Mouse (Mus musculus) midbrain, embryonic 15.5 days (tissue): ENCODE results near the gene Rnf44. TPM values are rescaled to one million over a fixed set of nuclear protein-coding genes. Genes with fewer than 3 reads are reported as not detected.

Experiments used
- ATAC-seq: fragments of 200-750 bp; cut with Nextera tagmentation; replicated peaks from 2 replicates; pipeline ENCODE4 v1.8.0; 2017; ENCODE audit warnings: moderate TSS enrichment
- H3K27ac ChIP-seq: fragments of 300-500 bp; sonication (generic); 2 replicates; pipeline ENCODE4 v1.5.1; 2015; ENCODE audit warnings: mild to moderate bottlenecking, inconsistent platforms
- H3K27me3 ChIP-seq: fragments of 300-500 bp; sonication (generic); replicated peaks from 2 replicates; pipeline ENCODE4 v1.6.1; 2015; ENCODE audit warnings: inconsistent platforms
- H3K36me3 ChIP-seq: fragments of 300-500 bp; sonication (generic); replicated peaks from 2 replicates; pipeline ENCODE4 v1.6.1; 2015; ENCODE audit warnings: inconsistent platforms
- H3K4me1 ChIP-seq: fragments of 300-500 bp; sonication (generic); 2 replicates; pipeline ENCODE4 v1.6.1; 2015; ENCODE audit warnings: inconsistent platforms
- H3K4me2 ChIP-seq: fragments of 300-500 bp; sonication (generic); 2 replicates; pipeline ENCODE4 v1.6.1; 2015; ENCODE audit warnings: inconsistent platforms, mild to moderate bottlenecking, moderate library complexity
- H3K4me3 ChIP-seq: fragments of 300-500 bp; sonication (generic); 2 replicates; pipeline ENCODE4 v1.5.1; 2015; ENCODE audit warnings: mild to moderate bottlenecking, inconsistent platforms
- H3K9ac ChIP-seq: fragments of 300-500 bp; sonication (generic); 2 replicates; pipeline ENCODE4 v1.6.1; 2015; ENCODE audit warnings: mild to moderate bottlenecking, inconsistent platforms
- H3K9me3 ChIP-seq: fragments of 300-500 bp; sonication (generic); 2 replicates; pipeline ENCODE4 v1.6.1; 2016; ENCODE audit warnings: inconsistent platforms
- WGBS: fragments of 180-500 bp; shearing (Covaris S2); methylation state at CpG from one replicate; pipeline ENCODE4 v1.1.7; 2015; ENCODE audit warnings: mixed read lengths; 5-methylcytosine and 5-hydroxymethylcytosine counted together
- polyA plus RNA-seq: library from polyadenylated mRNA; unstranded; fragments of >200 nt; fragmentation: Nextera tagmentation; extraction: Ambion mirVana; gene quantifications from 2 replicates; pipeline ENCODE4 v1.2.1, GENCODE M21; 2015

Rnf44 gene
- polyA plus RNA-seq, 1 experiment from 2014 or later = 97.3 TPM

- H3K27ac ChIP-seq = no peak overlapping the region
- 69% methylated on average over 3 of the region's 3 CpGs for WGBS
- H3K27me3 ChIP-seq = no peaks in the 10 kb centered on the region
- H3K4me3 ChIP-seq = no peak overlapping the region
- peaks cover 32% of the 10 kb centered on the region for H3K4me1 ChIP-seq
- no peaks in the 10 kb centered on the region for H3K9me3 ChIP-seq
- H3K9ac ChIP-seq = peak overlapping the region; percentile 92; the same call in 1 of the 2 replicates
- no peak for ATAC-seq
- H3K4me2 ChIP-seq = peak overlapping the region; percentile 74
- H3K36me3 ChIP-seq = peaks cover 41% of the 10 kb centered on the region
Measured at GRCm38 (mm10) chr13:54684140-54684896, 9.4 kb downstream of the Rnf44 start.

GRCm38 (mm10) chr13:54683301-54683700 is 10.4 kb downstream of the Rnf44 start:
- no peaks in the 10 kb centered on the region for H3K9me3 ChIP-seq
- no peak for ATAC-seq
- WGBS = 92% methylated on average over 3 of the region's 3 CpGs
- H3K4me1 ChIP-seq = peaks cover 28% of the 10 kb centered on the region
- no peak overlapping the region for H3K27ac ChIP-seq
- peaks cover 49% of the 10 kb centered on the region for H3K36me3 ChIP-seq
- no peak overlapping the region for H3K4me2 ChIP-seq
- H3K27me3 ChIP-seq = no peaks in the 10 kb centered on the region
- no peak overlapping the region for H3K9ac ChIP-seq
- H3K4me3 ChIP-seq = no peak overlapping the region

GRCm38 (mm10) chr13:54681291-54681690 is 12.4 kb downstream of the Rnf44 start:
- Histone ChIP-seq H3K9me3 (no peaks in the 10 kb centered on the region), H3K4me1 (peaks cover 25% of the 10 kb centered on the region), H3K9ac (no peak overlapping the region), H3K36me3 (peaks cover 49% of the 10 kb centered on the region), H3K4me2 (no peak overlapping the region), H3K27me3 (no peaks in the 10 kb centered on the region), H3K27ac (no peak overlapping the region), H3K4me3 (no peak overlapping the region)
- ATAC-seq = no peak
- WGBS = 87% methylated on average over 8 of the region's 8 CpGs

- H3K36me3 ChIP-seq = peaks cover 49% of the 10 kb centered on the region
Measured at GRCm38 (mm10) chr13:54680184-54680853, 13.4 kb downstream of the Rnf44 start.

GRCm38 (mm10) chr13:54678263-54678662 is 15.4 kb downstream of the Rnf44 start:
- WGBS = 87% methylated on average over 4 of the region's 4 CpGs
- H3K36me3 ChIP-seq = peaks cover 44% of the 10 kb centered on the region

More at GRCm38 (mm10) chr13:54680184-54680853, 13.4 kb downstream of the Rnf44 start:
- H3K4me3 ChIP-seq = no peak overlapping the region
- H3K9ac ChIP-seq = no peak overlapping the region
- H3K9me3 ChIP-seq = no peaks in the 10 kb centered on the region
- H3K27me3 ChIP-seq = no peaks in the 10 kb centered on the region
- H3K4me2 ChIP-seq = no peak overlapping the region
- ATAC-seq = no peak
- peaks cover 15% of the 10 kb centered on the region for H3K4me1 ChIP-seq
- 82% methylated on average over 17 of the region's 17 CpGs for WGBS
- no peak overlapping the region for H3K27ac ChIP-seq

GRCm38 (mm10) chr13:54675895-54676590 is 17.7 kb downstream of the Rnf44 start:
- Histone ChIP-seq H3K4me2 (no peak overlapping the region), H3K9me3 (no peaks in the 10 kb centered on the region), H3K9ac (no peak overlapping the region), H3K27ac (no peak overlapping the region), H3K4me1 (no peaks in the 10 kb centered on the region), H3K27me3 (no peaks in the 10 kb centered on the region), H3K36me3 (peaks cover 23% of the 10 kb centered on the region), H3K4me3 (no peak overlapping the region)
- no peak for ATAC-seq
- 71% methylated on average over 11 of the region's 11 CpGs for WGBS

More at GRCm38 (mm10) chr13:54678263-54678662, 15.4 kb downstream of the Rnf44 start:
- H3K27ac ChIP-seq = no peak overlapping the region
- no peak overlapping the region for H3K9ac ChIP-seq
- H3K27me3 ChIP-seq = no peaks in the 10 kb centered on the region
- no peak for ATAC-seq
- H3K4me1 ChIP-seq = no peaks in the 10 kb centered on the region
- H3K9me3 ChIP-seq = no peaks in the 10 kb centered on the region
- no peak overlapping the region for H3K4me3 ChIP-seq
- H3K4me2 ChIP-seq = no peak overlapping the region

GRCm38 (mm10) chr13:54670491-54670890 is 23.2 kb downstream of the Rnf44 start:
- no peak for ATAC-seq
- WGBS = 76% methylated on average over 2 of the region's 2 CpGs
- H3K9me3 ChIP-seq = no peaks in the 10 kb centered on the region
- H3K27ac ChIP-seq = no peak overlapping the region
- no peaks in the 10 kb centered on the region for H3K4me1 ChIP-seq
- no peak overlapping the region for H3K4me3 ChIP-seq
- no peaks in the 10 kb centered on the region for H3K36me3 ChIP-seq
- no peaks in the 10 kb centered on the region for H3K27me3 ChIP-seq
- no peak overlapping the region for H3K4me2 ChIP-seq
- no peak overlapping the region for H3K9ac ChIP-seq

- WGBS = 91% methylated on average over 7 of the region's 7 CpGs
- no peak for ATAC-seq
- peaks cover 29% of the 10 kb centered on the region for H3K36me3 ChIP-seq
Measured at GRCm38 (mm10) chr13:54665062-54665461, 28.6 kb downstream of the Rnf44 start.

GRCm38 (mm10) chr13:54664509-54664908 is 29.2 kb downstream of the Rnf44 start:
- no peak overlapping the region for H3K4me2 ChIP-seq
- no peaks in the 10 kb centered on the region for H3K27me3 ChIP-seq
- WGBS = 96% methylated on average over 1 of the region's 1 CpGs
- no peak overlapping the region for H3K27ac ChIP-seq
- no peaks in the 10 kb centered on the region for H3K9me3 ChIP-seq
- H3K4me1 ChIP-seq = no peaks in the 10 kb centered on the region
- no peak for ATAC-seq
- H3K9ac ChIP-seq = no peak overlapping the region
- peaks cover 29% of the 10 kb centered on the region for H3K36me3 ChIP-seq
- H3K4me3 ChIP-seq = no peak overlapping the region

More at GRCm38 (mm10) chr13:54665062-54665461, 28.6 kb downstream of the Rnf44 start:
- Histone ChIP-seq H3K4me1 (no peaks in the 10 kb centered on the region), H3K4me3 (no peak overlapping the region), H3K27ac (no peak overlapping the region), H3K4me2 (no peak overlapping the region), H3K9me3 (no peaks in the 10 kb centered on the region), H3K27me3 (no peaks in the 10 kb centered on the region), H3K9ac (no peak overlapping the region)

GRCm38 (mm10) chr13:54663999-54664398 is 29.7 kb downstream of the Rnf44 start:
- peaks cover 29% of the 10 kb centered on the region for H3K36me3 ChIP-seq
- H3K27ac ChIP-seq = no peak overlapping the region
- H3K9ac ChIP-seq = no peak overlapping the region
- H3K4me2 ChIP-seq = no peak overlapping the region
- no peaks in the 10 kb centered on the region for H3K4me1 ChIP-seq
- 88% methylated on average over 4 of the region's 4 CpGs for WGBS
- H3K4me3 ChIP-seq = no peak overlapping the region
- H3K27me3 ChIP-seq = no peaks in the 10 kb centered on the region
- H3K9me3 ChIP-seq = no peaks in the 10 kb centered on the region
- no peak for ATAC-seq

GRCm38 (mm10) chr13:54661358-54661757 is 32.3 kb downstream of the Rnf44 start:
- no peak overlapping the region for H3K9ac ChIP-seq
- no peaks in the 10 kb centered on the region for H3K27me3 ChIP-seq
- peaks cover 49% of the 10 kb centered on the region for H3K36me3 ChIP-seq
- H3K4me2 ChIP-seq = no peak overlapping the region
- H3K4me3 ChIP-seq = no peak overlapping the region
- no peaks in the 10 kb centered on the region for H3K9me3 ChIP-seq
- WGBS = 87% methylated on average over 12 of the region's 12 CpGs
- no peak for ATAC-seq
- no peak overlapping the region for H3K27ac ChIP-seq
- H3K4me1 ChIP-seq = no peaks in the 10 kb centered on the region

- Histone ChIP-seq H3K4me3 (no peak overlapping the region), H3K36me3 (peaks cover 53% of the 10 kb centered on the region), H3K27ac (no peak overlapping the region), H3K27me3 (no peaks in the 10 kb centered on the region), H3K9ac (no peak overlapping the region), H3K4me1 (no peaks in the 10 kb centered on the region), H3K9me3 (no peaks in the 10 kb centered on the region), H3K4me2 (no peak overlapping the region)
- WGBS = 72% methylated on average over 5 of the region's 5 CpGs
- no peak for ATAC-seq
Measured at GRCm38 (mm10) chr13:54660877-54661276, 32.8 kb downstream of the Rnf44 start.
